Mouse (Mus musculus): ENCODE measurements around the gene Rbbp6. TPM values are rescaled to one million over a fixed set of nuclear protein-coding genes. Genes with fewer than 3 reads are reported as not detected.

Rbbp6 gene
- 36.8 and 39.8 TPM in 2 replicates for total RNA-seq (2012; rRNA removed)

- no peak within 1 kb of the TSS for H3K27ac ChIP-seq (ENCODE audit: insufficient read depth, low read depth, low read length, poor library complexity, severe bottlenecking)
- H3K9ac ChIP-seq (ENCODE audit: insufficient read depth, low read depth, low read length, poor library complexity, severe bottlenecking), result no peak within 1 kb of the TSS
- DNase-seq (ENCODE audit: low read depth, low spot score), result no peak
- H3K36me3 ChIP-seq (ENCODE audit: control insufficient read depth, insufficient read depth, low read length, poor library complexity, severe bottlenecking), result no peaks in the 10 kb centered on the region
- in situ Hi-C loops (cut with MboI; ENCODE audit: low sequenced_read_pairs in 2 of 2, unreplicated experiment in 2 of 2), result no loop called here
- H3K9me3 ChIP-seq (ENCODE audit: control insufficient read depth, insufficient read depth, low read depth, low read length), result no peaks in the 10 kb centered on the region
- no peak within 1 kb of the TSS for H3K4me3 ChIP-seq (ENCODE audit: insufficient read depth in 1 of 2, low read depth in 1 of 2, low read length in 2 of 2, poor library complexity in 1 of 2, severe bottlenecking in 1 of 2)
- H3K4me1 ChIP-seq (ENCODE audit: control insufficient read depth in 2 of 2, insufficient read depth in 2 of 2, low read length in 2 of 2, poor library complexity in 1 of 2), result no peaks in the 10 kb centered on the region
- no peak for TF ChIP-seq CHD2 (IDR thresholded peaks at IDR 0.05; ENCODE audit: low read depth, low read length)
- no peak for TF ChIP-seq ZNF384 (IDR thresholded peaks at IDR 0.05; ENCODE audit: low read depth, low read length)
- TF ChIP-seq MAFK (IDR thresholded peaks at IDR 0.05; ENCODE audit: insufficient read depth, low read depth, low read length), result no peak
- no peak for TF ChIP-seq HCFC1 (IDR thresholded peaks at IDR 0.05; ENCODE audit: borderline replicate concordance, insufficient read depth, low read length)
- no peak for TF ChIP-seq ZC3H11A (IDR thresholded peaks at IDR 0.05; ENCODE audit: borderline replicate concordance, low read depth, low read length)
Observed at GRCm38 (mm10) chr7:122965386-122965785, at the start of gene Rbbp6. Gene Rbbp6, plus strand, starts transcription at chr7:122965686.

- in situ Hi-C loops (cut with MboI; ENCODE audit: low sequenced_read_pairs in 2 of 2, unreplicated experiment in 2 of 2), result loop anchor here (5.0 kb wide), 2 partner anchors 448 to 458 kb away; no protein-coding TSS in a partner anchor
- no peak overlapping the region for H3K27ac ChIP-seq (ENCODE audit: insufficient read depth, low read depth, low read length, poor library complexity, severe bottlenecking)
- no peaks in the 10 kb centered on the region for H3K4me1 ChIP-seq (ENCODE audit: control insufficient read depth in 2 of 2, insufficient read depth in 2 of 2, low read length in 2 of 2, poor library complexity in 1 of 2)
- H3K9me3 ChIP-seq (ENCODE audit: control insufficient read depth, insufficient read depth, low read depth, low read length), result no peaks in the 10 kb centered on the region
- peak; percentile 59 for DNase-seq (ENCODE audit: low read depth, low spot score)
- H3K4me3 ChIP-seq (ENCODE audit: insufficient read depth in 1 of 2, low read depth in 1 of 2, low read length in 2 of 2, poor library complexity in 1 of 2, severe bottlenecking in 1 of 2), result no peak overlapping the region
- TF ChIP-seq ZNF384 (IDR thresholded peaks at IDR 0.05; ENCODE audit: low read depth, low read length), result no peak
- no peak for TF ChIP-seq HCFC1 (IDR thresholded peaks at IDR 0.05; ENCODE audit: borderline replicate concordance, insufficient read depth, low read length)
- peak; percentile 82 for TF ChIP-seq ZC3H11A (IDR thresholded peaks at IDR 0.05; ENCODE audit: borderline replicate concordance, low read depth, low read length)
- no peak overlapping the region for H3K9ac ChIP-seq (ENCODE audit: insufficient read depth, low read depth, low read length, poor library complexity, severe bottlenecking)
- H3K36me3 ChIP-seq (ENCODE audit: control insufficient read depth, insufficient read depth, low read length, poor library complexity, severe bottlenecking), result no peaks in the 10 kb centered on the region
Observed at GRCm38 (mm10) chr7:122919728-122920582, 45.5 kb upstream of the Rbbp6 start.

GRCm38 (mm10) chr7:122921537-122921936, 43.9 kb upstream of the Rbbp6 start:
- no peaks in the 10 kb centered on the region for H3K9me3 ChIP-seq (ENCODE audit: control insufficient read depth, insufficient read depth, low read depth, low read length)
- H3K4me1 ChIP-seq (ENCODE audit: control insufficient read depth in 2 of 2, insufficient read depth in 2 of 2, low read length in 2 of 2, poor library complexity in 1 of 2), result no peaks in the 10 kb centered on the region
- H3K9ac ChIP-seq (ENCODE audit: insufficient read depth, low read depth, low read length, poor library complexity, severe bottlenecking), result no peak overlapping the region
- no peak overlapping the region for H3K27ac ChIP-seq (ENCODE audit: insufficient read depth, low read depth, low read length, poor library complexity, severe bottlenecking)
- no peaks in the 10 kb centered on the region for H3K36me3 ChIP-seq (ENCODE audit: control insufficient read depth, insufficient read depth, low read length, poor library complexity, severe bottlenecking)
- no peak for DNase-seq (ENCODE audit: low read depth, low spot score)
- H3K4me3 ChIP-seq (ENCODE audit: insufficient read depth in 1 of 2, low read depth in 1 of 2, low read length in 2 of 2, poor library complexity in 1 of 2, severe bottlenecking in 1 of 2), result no peak overlapping the region
- in situ Hi-C loops (cut with MboI; ENCODE audit: low sequenced_read_pairs in 2 of 2, unreplicated experiment in 2 of 2), result loop anchor here (5.0 kb wide), 2 partner anchors 449 to 459 kb away; no protein-coding TSS in a partner anchor
- TF ChIP-seq ZNF384 (IDR thresholded peaks at IDR 0.05; ENCODE audit: low read depth, low read length) (no peak), CHD2 (IDR thresholded peaks at IDR 0.05; ENCODE audit: low read depth, low read length) (no peak), MAFK (IDR thresholded peaks at IDR 0.05; ENCODE audit: insufficient read depth, low read depth, low read length) (no peak), ZC3H11A (IDR thresholded peaks at IDR 0.05; ENCODE audit: borderline replicate concordance, low read depth, low read length) (no peak), HCFC1 (IDR thresholded peaks at IDR 0.05; ENCODE audit: borderline replicate concordance, insufficient read depth, low read length) (no peak)

GRCm38 (mm10) chr7:122924256-122924655, 41.2 kb upstream of the Rbbp6 start:
- TF ChIP-seq HCFC1 (IDR thresholded peaks at IDR 0.05; ENCODE audit: borderline replicate concordance, insufficient read depth, low read length) (no peak), CHD2 (IDR thresholded peaks at IDR 0.05; ENCODE audit: low read depth, low read length) (no peak), ZNF384 (IDR thresholded peaks at IDR 0.05; ENCODE audit: low read depth, low read length) (no peak), MAFK (IDR thresholded peaks at IDR 0.05; ENCODE audit: insufficient read depth, low read depth, low read length) (no peak), ZC3H11A (IDR thresholded peaks at IDR 0.05; ENCODE audit: borderline replicate concordance, low read depth, low read length) (no peak)
- Histone ChIP-seq H3K36me3 (ENCODE audit: control insufficient read depth, insufficient read depth, low read length, poor library complexity, severe bottlenecking) (no peaks in the 10 kb centered on the region), H3K9me3 (ENCODE audit: control insufficient read depth, insufficient read depth, low read depth, low read length) (no peaks in the 10 kb centered on the region), H3K27ac (ENCODE audit: insufficient read depth, low read depth, low read length, poor library complexity, severe bottlenecking) (no peak overlapping the region), H3K9ac (ENCODE audit: insufficient read depth, low read depth, low read length, poor library complexity, severe bottlenecking) (no peak overlapping the region), H3K4me1 (ENCODE audit: control insufficient read depth in 2 of 2, insufficient read depth in 2 of 2, low read length in 2 of 2, poor library complexity in 1 of 2) (no peaks in the 10 kb centered on the region), H3K4me3 (ENCODE audit: insufficient read depth in 1 of 2, low read depth in 1 of 2, low read length in 2 of 2, poor library complexity in 1 of 2, severe bottlenecking in 1 of 2) (no peak overlapping the region)
- DNase-seq (ENCODE audit: low read depth, low spot score), result no peak
- in situ Hi-C loops (cut with MboI; ENCODE audit: low sequenced_read_pairs in 2 of 2, unreplicated experiment in 2 of 2), result loop anchor here (5.0 kb wide), 2 partner anchors 452 to 462 kb away; no protein-coding TSS in a partner anchor

Measured in ES-E14 (cell line).